Mouse (Mus musculus): ENCODE data around the gene Cntfr. TPM values are rescaled to one million over a fixed set of nuclear protein-coding genes. Genes with fewer than 3 reads are reported as not detected.

Cntfr gene
- total and polyA plus RNA-seq, 3 experiments, result 0.33 to 1.7 TPM; not detected in 1

DNA sequence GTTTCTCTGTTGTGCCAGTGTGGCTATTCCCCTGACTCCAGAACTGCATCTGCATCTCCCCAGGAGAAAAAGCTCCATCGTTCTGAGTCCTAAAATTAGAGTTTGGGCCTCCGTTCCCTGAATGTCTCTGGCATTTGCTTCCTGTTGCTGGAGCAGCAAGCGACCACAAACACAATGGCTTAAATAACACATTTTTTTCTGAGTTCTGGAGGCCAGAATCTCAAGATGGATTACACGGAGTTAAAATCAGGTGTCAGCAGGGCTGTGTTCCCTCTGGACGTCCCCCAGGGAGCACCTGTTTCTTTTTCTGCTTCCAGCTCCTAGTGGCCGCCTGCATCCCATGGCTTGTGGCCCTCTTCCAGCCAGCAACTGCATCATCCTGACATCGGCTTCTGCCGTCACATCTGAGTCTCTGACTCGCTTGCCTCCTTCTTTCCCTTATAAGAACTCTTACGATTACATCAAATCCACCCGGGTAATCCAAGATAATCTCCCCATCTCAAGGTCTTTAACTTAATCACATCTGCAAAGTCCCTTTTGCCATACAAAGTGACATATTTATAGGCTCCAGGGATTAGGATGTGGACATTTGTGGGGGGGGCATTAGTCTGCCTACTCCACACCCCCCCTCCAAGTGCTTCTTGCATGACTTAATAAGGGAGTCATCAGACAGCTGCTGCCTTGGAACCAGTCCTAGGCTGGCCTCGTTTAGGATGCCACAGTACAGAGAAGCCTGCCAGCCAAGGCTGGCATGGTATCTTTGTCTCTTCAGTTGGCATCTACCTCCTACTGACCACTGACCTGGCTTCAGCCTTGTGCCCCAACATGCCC, 77.8 kb downstream of the Cntfr start:
- DNase-seq (ENCODE audit: low spot score) (no peak), ATAC-seq (ENCODE audit: extremely low read depth, insufficient number of reproducible peaks, low FRiP score, poor library complexity, severe bottlenecking) (no peak)
- no peaks in the 10 kb centered on the region for H3K9me3 ChIP-seq (replicated peaks)
- H3K27me3 ChIP-seq (ENCODE audit: insufficient read depth, low read length), result peaks cover 22% of the 10 kb centered on the region
- no peaks in the 10 kb centered on the region for H3K4me1 ChIP-seq (ENCODE audit: insufficient read depth, low read depth, low read length)
- H3K36me3 ChIP-seq (replicated peaks), result no peaks in the 10 kb centered on the region
- no peak for TF ChIP-seq GATA1 (IDR thresholded peaks at IDR 0.05; ENCODE audit: borderline replicate concordance, low read length)
- H3K4me3 ChIP-seq (ENCODE audit: low read depth, low read length), result no peak overlapping the region

GRCm38 (mm10) chr4:41615661-41616599, 81.0 kb downstream of the Cntfr start:
- DNase-seq (ENCODE audit: low spot score) (no peak), ATAC-seq (ENCODE audit: extremely low read depth, insufficient number of reproducible peaks, low FRiP score, poor library complexity, severe bottlenecking) (no peak)
- no peaks in the 10 kb centered on the region for H3K36me3 ChIP-seq (replicated peaks)
- H3K4me3 ChIP-seq (ENCODE audit: low read depth, low read length), result no peak overlapping the region
- TF ChIP-seq GATA2 (IDR thresholded peaks at IDR 0.05; ENCODE audit: borderline replicate concordance, low read depth, low read length), result no peak
- TF ChIP-seq TAL1 (conservative IDR thresholded peaks at IDR 0.05; ENCODE audit: low read depth, low read length), result no peak
- TF ChIP-seq CTCF (IDR thresholded peaks at IDR 0.05; ENCODE audit: low read depth, low read length), result no peak
- TF ChIP-seq POLR2AphosphoS5 (IDR thresholded peaks at IDR 0.05; ENCODE audit: insufficient replicate concordance, low read depth, low read length), result no peak
- TF ChIP-seq GATA1 (IDR thresholded peaks at IDR 0.05; ENCODE audit: borderline replicate concordance, low read length), result no peak
- peaks cover 22% of the 10 kb centered on the region for H3K27me3 ChIP-seq (ENCODE audit: insufficient read depth, low read length)
- no peaks in the 10 kb centered on the region for H3K9me3 ChIP-seq (replicated peaks)
- no peaks in the 10 kb centered on the region for H3K4me1 ChIP-seq (ENCODE audit: insufficient read depth, low read depth, low read length)

- no peaks in the 10 kb centered on the region for H3K36me3 ChIP-seq (replicated peaks)
- no peak for ATAC-seq (ENCODE audit: extremely low read depth, insufficient number of reproducible peaks, low FRiP score, poor library complexity, severe bottlenecking)
- TF ChIP-seq TAL1 (conservative IDR thresholded peaks at IDR 0.05; ENCODE audit: low read depth, low read length), result no peak
- TF ChIP-seq CTCF (IDR thresholded peaks at IDR 0.05; ENCODE audit: low read depth, low read length), result peak; percentile 84
- TF ChIP-seq POLR2AphosphoS5 (IDR thresholded peaks at IDR 0.05; ENCODE audit: insufficient replicate concordance, low read depth, low read length), result no peak
- peak; percentile 33 for DNase-seq (ENCODE audit: low spot score)
- peaks cover 24% of the 10 kb centered on the region for H3K27me3 ChIP-seq (ENCODE audit: insufficient read depth, low read length)
- H3K4me3 ChIP-seq (ENCODE audit: low read depth, low read length), result no peak overlapping the region
- no peaks in the 10 kb centered on the region for H3K9me3 ChIP-seq (replicated peaks)
- no peaks in the 10 kb centered on the region for H3K4me1 ChIP-seq (ENCODE audit: insufficient read depth, low read depth, low read length)
These were observed 82.7 kb downstream of the Cntfr start for GRCm38 (mm10) chr4:41614156-41614555.

DNA sequence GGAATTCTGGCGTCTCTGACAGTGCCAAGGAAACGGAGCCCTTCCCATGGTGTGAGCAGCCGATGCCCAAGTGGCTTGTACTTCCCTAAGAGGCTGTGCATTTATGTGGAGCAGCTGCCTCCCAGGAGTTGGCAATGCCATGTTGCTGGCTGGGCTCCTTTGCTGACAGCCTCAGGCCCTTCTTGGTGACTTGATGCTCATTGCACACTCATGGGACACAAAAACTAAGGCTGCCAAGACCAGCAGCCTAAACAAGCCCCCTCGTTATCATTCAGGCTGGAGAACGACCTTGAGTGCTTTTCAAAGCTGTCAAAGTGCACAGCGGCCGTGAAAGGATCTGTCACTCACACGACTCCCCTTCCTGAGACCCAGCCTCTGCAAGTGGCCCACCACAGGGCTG, 84.7 kb downstream of the Cntfr start:
- no peaks in the 10 kb centered on the region for H3K4me1 ChIP-seq (ENCODE audit: insufficient read depth, low read depth, low read length)
- ATAC-seq (ENCODE audit: extremely low read depth, insufficient number of reproducible peaks, low FRiP score, poor library complexity, severe bottlenecking), result no peak
- no peaks in the 10 kb centered on the region for H3K9me3 ChIP-seq (replicated peaks)
- no peak for DNase-seq (ENCODE audit: low spot score)
- H3K4me3 ChIP-seq (ENCODE audit: low read depth, low read length), result no peak overlapping the region
- peaks cover 15% of the 10 kb centered on the region; the same call in 1 of the 2 replicates for H3K27me3 ChIP-seq (ENCODE audit: insufficient read depth, low read length)
- no peaks in the 10 kb centered on the region for H3K36me3 ChIP-seq (replicated peaks)
- TF ChIP-seq TAL1 (conservative IDR thresholded peaks at IDR 0.05; ENCODE audit: low read depth, low read length) (no peak), GATA2 (IDR thresholded peaks at IDR 0.05; ENCODE audit: borderline replicate concordance, low read depth, low read length) (no peak), GATA1 (IDR thresholded peaks at IDR 0.05; ENCODE audit: borderline replicate concordance, low read length) (no peak), CTCF (IDR thresholded peaks at IDR 0.05; ENCODE audit: low read depth, low read length) (no peak), POLR2AphosphoS5 (IDR thresholded peaks at IDR 0.05; ENCODE audit: insufficient replicate concordance, low read depth, low read length) (no peak)

DNA sequence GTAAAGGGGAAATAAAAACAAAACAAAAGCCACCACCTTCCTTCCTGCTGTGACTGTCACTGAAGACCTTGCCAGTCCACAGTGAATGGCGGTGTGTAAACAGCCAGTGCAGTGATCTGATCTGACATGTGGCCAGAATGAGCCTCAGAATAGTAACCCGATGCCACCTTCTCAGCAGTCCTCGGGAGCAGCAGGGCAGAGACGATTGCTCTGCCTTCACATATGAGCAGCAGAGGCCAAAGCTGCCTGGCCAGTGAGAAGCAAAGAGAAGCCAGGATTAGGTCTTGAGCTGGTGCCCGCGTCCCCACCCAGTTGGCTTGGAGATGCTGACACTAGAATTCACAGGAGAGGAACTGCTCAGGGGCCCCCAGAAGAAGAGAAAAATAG, 86.3 kb downstream of the Cntfr start:
- Histone ChIP-seq H3K36me3 (replicated peaks) (no peaks in the 10 kb centered on the region), H3K4me1 (ENCODE audit: insufficient read depth, low read depth, low read length) (no peaks in the 10 kb centered on the region), H3K27me3 (ENCODE audit: insufficient read depth, low read length) (peaks cover 12% of the 10 kb centered on the region; the same call in 1 of the 2 replicates), H3K4me3 (ENCODE audit: low read depth, low read length) (no peak overlapping the region), H3K9me3 (replicated peaks) (no peaks in the 10 kb centered on the region)
- no peak for DNase-seq (ENCODE audit: low spot score)
- TF ChIP-seq CTCF (IDR thresholded peaks at IDR 0.05; ENCODE audit: low read depth, low read length) (no peak), POLR2AphosphoS5 (IDR thresholded peaks at IDR 0.05; ENCODE audit: insufficient replicate concordance, low read depth, low read length) (no peak), GATA2 (IDR thresholded peaks at IDR 0.05; ENCODE audit: borderline replicate concordance, low read depth, low read length) (no peak), GATA1 (IDR thresholded peaks at IDR 0.05; ENCODE audit: borderline replicate concordance, low read length) (no peak), TAL1 (conservative IDR thresholded peaks at IDR 0.05; ENCODE audit: low read depth, low read length) (no peak)
- ATAC-seq (ENCODE audit: extremely low read depth, insufficient number of reproducible peaks, low FRiP score, poor library complexity, severe bottlenecking), result no peak
